Mouse (Mus musculus) gonadal fat pad, adult 2 months (tissue): Measurements from ENCODE around the gene Ptprn2. TPM values are rescaled to one million over a fixed set of nuclear protein-coding genes. Genes with fewer than 3 reads are reported as not detected.

Experiments
- DNase-seq: peaks from one replicate; pipeline ENCODE4 v3.0.0-alpha.2; 2012; ENCODE audit warnings: low read depth
- polyA plus RNA-seq: library from polyadenylated mRNA; depleted of rRNA; stranded (reverse); fragments of >200 nt; gene quantifications from 2 replicates; pipeline ENCODE4 v1.2.3, GENCODE M21; 2012

Ptprn2 gene
- polyA plus RNA-seq, 1 experiment: 1.7 TPM

DNA sequence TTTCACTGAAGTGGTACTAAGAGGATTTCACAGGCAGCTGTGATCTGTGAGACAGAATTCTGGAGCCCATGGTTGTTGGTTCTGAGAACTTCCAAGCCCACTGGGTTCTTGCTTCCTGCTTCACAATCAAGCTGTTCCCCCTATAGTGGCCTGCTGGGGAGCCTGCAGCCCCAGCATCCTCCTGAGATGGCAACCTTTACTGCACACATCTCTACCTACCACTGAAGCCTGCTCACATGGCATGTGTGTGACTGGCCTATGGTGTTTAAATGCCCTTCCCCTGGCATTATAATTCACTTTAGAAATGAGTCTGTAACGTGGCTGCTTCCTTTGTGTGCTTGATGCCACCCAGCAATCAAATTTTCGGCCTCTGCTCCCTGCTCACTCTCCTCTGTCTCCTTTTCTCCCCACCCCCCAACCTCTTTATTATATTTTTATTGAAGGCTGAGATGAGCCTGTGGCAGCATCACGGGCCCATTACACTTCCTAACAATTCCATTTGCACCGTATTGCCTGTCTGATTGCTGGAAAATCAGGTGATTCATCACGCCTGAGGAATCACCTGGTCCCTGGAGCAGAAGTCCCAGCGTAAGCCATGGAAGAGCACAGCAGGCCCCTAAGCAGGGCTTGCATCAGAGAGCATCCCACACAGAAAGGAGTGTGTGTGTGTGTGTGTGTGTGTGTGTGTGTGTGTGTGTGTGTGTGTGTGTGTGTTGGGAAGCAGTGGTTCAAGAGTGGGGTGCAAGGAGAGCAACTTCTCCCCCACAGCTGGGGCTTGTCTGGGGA is 402.2 kb downstream of the Ptprn2 start:
- DNase-seq: no peak

DNA sequence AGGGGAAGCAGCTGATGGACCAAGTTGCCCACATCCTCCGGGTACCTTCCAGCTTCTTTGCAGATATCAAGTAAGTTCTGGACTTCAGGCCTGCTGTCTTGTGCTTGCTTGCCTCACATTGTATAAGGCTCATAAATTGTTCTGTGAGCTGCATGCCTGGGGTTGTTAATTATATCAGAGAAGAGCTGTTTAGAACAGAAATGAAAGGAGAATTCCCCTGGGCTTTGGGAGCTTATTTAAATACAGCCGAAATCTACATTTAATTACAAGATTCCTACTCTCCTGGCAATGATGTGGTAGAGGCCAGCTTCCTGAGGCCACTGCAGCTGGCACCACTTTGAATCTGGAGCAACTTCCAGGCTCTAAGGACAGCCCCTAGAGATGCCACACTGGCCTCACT is 403.3 kb downstream of the Ptprn2 start:
- no peak for DNase-seq

GRCm38 (mm10) chr12:116892584-116892983 is 407.1 kb downstream of the Ptprn2 start:
- no peak for DNase-seq

GRCm38 (mm10) chr12:116896651-116897050 is 411.1 kb downstream of the Ptprn2 start:
- no peak for DNase-seq

DNA sequence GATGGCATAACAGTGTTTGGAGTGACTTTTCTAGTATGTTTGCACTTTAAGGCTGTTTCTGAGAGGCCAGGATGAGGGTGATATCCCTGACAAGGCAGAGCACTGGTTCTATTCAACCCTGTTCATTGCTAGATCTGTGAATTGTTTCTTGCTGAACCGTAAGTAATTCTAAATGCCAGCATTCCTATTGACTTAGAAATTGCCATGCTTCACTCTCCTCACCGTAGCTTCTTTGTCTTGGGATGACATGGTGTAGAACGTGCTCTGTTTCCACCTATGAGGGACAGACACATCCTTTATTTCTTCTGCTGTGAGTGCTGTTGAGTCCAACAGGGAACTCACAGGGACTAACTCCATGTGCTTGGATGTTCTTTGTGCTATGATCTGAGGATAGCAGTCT is 416.3 kb downstream of the Ptprn2 start:
- DNase-seq: no peak

- DNase-seq: no peak
These were observed 421.9 kb downstream of the Ptprn2 start for GRCm38 (mm10) chr12:116907424-116907823.

DNA sequence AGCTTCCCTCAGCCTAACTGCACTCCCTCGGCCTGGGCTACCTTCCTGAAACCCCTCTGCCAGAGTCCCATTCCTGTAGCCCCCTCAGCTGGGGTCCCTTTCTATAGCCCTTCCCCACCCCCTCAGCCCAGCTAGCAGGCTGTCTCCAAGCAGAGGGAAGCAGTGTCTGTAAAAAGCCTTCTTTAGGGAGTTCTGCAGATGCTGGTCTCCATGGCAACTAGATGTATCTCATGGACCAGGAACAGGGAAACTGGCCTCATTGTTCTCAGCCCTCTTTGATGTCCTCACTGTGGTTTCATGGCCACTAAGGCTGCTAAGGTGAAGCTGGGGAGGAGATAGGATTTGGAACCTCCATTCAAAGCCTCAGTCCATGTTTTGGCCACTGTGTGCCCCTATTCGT is 423.1 kb downstream of the Ptprn2 start:
- no peak for DNase-seq

- DNase-seq: no peak
These were observed 431.3 kb downstream of the Ptprn2 start for GRCm38 (mm10) chr12:116916776-116917175.

GRCm38 (mm10) chr12:116919185-116919584 is 433.7 kb downstream of the Ptprn2 start:
- no peak for DNase-seq

DNA sequence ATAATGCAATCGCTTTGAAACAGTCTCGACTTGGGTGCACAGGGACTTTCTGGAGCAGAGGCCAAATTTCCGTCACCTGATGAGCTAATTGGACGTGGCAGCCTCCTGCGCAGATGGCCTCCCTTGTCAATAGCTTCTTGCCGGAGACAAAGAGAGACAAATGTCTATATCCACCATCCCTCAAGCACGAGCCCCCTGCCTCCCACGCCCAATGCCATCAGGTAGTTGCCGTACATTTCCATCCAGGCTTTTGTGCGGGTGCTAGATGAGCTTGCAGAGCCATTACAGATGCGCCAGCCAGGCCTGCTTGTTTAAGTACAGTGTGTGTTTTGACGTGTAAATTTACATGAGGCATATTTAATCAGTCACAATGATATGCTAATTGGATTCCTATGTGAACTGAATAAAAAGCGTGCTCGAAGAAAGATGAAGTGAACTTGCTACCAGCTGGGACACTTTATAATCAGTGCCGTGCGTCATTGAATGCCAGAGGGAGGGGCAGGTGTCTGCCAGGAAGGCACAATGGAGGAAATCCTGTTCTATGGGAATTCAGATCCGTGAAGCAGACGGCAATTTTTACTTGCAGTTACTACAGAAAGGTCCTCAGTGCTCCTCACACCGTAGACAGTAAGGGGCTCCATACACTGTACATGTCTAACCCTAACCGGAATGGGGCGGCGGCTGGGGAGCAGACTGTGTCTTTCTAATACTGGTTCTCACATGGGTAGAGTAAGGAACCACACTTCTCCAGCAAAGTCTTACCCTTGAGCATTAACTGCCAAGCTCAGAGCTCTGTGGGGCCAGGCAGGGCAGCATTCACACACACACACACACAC is 434.4 kb downstream of the Ptprn2 start:
- DNase-seq: no peak

- no peak for DNase-seq
These were observed 441.6 kb downstream of the Ptprn2 start for GRCm38 (mm10) chr12:116927115-116927514.

DNA sequence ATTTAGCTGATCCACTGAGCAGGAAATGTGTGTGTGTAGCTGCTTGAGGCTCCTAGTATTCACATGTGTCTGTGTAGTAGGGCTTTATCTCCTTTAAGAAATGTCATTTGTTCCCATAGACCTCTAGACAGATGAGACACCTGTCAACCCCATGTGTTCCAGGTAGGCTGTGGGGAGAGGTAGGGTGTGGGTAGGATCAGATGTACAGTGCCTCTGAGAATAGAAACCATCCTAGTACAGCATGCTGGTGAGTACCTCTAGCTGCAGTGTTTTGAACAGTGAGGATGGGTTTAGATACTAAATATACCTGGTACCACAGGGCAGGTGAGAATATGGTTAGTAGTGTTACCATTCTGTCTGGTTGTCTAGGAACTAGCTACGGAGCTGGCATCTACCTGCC is 442.0 kb downstream of the Ptprn2 start:
- no peak for DNase-seq

DNA sequence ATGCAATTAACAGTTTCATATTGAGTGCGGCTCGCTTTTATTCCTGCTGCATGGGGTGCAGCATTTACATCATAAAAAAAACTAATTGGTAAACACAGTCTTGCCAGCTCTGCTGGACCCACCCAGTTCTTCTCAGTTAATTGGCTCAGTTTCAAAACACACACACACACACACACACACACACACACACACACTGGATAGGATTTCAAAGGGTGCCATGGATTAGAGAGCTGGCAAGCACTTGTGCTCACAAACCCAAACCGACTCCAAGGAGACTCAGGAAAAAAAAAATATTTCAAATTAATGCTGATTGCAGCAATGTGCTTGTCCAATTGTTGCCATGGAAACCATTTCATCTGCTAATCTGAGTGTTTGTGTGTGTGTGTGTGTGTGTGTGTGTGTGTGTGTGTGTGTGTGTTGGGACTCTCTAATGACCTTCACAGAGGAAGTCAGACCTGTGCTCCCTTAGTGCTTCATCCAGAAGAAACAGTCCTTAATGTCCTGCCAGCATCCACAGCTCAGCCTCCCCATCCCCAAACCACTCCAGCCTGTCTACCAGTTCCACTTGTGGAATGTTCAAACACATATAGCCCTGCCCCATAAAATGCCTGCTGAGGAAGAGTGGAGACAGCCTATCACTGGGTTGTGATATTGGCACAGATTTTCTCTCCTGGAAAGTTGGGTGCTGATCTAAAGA is 452.8 kb downstream of the Ptprn2 start:
- no peak for DNase-seq

GRCm38 (mm10) chr12:116943883-116944282 is 458.4 kb downstream of the Ptprn2 start:
- no peak for DNase-seq

GRCm38 (mm10) chr12:116948151-116948928 is 462.8 kb downstream of the Ptprn2 start:
- DNase-seq: no peak

DNA sequence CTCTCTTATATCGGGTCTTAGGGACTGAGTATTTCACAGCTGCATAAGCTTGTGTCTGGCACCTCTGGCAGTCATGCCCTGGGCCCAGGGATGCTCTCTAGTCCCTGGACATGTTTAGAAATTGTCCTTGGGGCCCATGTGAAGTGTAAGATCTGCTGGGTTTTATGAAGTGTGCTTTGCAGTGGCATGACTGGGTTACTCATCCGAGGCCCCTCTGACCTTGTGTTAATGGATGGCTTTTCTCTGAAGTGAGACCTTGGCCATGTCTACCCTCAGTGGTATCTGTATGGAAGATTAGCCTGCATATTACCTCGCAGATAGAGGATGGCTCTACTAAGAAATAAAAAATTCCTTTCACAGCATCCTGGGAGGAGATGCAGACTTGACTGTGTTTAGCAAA is 464.2 kb downstream of the Ptprn2 start:
- DNase-seq: no peak

DNA sequence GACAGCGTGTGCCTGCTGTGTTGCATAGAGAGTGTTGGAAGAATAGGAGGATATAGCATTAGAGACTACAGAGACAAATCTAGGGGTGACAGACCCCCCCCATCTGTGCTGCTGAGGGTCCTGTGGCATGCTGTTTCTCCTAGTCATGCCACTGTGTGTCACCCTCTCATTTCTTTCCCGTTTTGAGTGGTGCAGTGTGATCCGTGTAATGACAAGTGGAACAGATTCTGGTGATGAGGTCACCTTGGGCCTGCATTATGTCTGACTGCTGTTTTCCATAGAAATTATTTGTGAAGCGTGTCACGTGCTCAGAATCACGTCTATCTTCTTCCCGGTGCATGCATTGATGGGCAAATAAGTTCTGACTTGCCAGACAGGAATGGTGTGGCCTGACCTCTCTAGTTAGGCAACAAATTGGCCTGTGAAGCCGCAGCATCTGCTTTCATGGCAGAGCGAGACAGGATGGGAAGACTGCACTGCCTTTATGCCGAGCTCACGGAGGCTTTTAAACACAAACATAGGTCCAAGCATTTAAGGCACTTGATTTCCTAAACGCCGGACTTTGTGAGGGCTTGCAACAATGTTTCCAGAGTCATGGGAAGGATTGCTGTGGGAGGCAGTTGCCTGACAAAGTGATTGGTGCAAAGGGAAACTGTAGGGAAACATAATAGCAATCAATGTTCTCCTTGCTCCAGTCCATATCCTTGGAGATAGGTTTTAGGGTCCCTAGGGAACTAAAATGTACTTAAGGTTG is 467.1 kb downstream of the Ptprn2 start:
- no peak for DNase-seq

GRCm38 (mm10) chr12:116959164-116959563 is 473.6 kb downstream of the Ptprn2 start:
- no peak for DNase-seq

DNA sequence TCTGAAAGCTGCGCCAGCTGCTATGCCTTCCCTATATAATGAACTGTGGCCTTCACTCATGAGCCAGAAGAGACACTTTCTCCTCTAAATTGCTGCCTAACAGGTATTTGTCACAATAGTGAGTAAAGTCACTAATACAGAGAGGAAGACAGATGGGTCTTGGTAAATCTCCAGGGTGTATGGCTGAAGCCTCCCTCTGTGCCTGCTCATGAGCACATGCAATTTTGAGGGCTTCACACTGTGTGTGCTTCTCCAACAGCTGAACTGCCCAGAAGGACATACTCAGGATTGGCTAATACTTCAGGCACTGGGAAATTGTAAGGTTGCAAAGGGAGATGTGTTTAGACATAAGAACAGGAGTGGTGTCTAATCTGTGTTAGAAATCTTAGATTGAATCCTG is 478.4 kb downstream of the Ptprn2 start:
- no peak for DNase-seq

DNA sequence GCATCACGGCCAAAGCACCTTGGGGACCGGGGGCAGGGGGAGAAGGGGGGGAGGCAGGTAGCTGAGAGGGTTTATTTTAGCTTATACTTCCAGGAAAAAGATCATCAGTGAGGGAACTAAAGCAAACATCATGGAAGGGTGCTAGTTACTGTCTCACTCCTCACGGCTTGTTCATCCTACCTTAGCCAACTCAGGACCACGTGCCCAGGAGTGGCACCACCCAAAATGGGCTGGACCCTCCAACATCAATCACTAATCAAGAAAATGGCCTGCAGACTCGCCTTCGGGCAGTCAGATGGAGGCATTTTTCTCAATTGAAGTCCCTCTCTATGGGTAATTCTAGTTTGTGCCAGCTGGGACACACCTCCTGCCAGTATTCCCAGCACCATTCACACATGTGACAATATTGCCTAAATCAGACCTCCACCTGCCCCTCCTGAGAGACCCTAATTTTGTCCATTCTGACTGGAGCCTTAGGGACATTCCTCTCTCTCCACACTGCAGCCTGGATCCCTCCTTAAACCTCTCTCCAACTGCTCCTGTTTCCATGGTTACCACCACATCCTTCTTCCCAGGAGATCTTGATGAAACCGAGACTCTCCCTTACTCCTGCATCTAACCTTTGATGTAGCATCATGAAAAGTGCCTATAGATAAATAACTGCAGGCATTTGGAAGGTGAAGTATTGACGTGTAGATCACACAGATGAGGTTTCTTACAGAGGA is 482.9 kb downstream of the Ptprn2 start:
- no peak for DNase-seq
